Comparison of ENCODE assay signal across 7 mouse cellular contexts in genomic region chr7:39518362-39518761, GRCm38 (mm10). TPM values are rescaled to one million over a fixed set of nuclear protein-coding genes. Genes with fewer than 3 reads are reported as not detected.
DNase-seq lines count a peak whose midpoint lies in the region; ATAC-seq and TF ChIP-seq lines count a peak whose summit lies in the region.

No protein-coding gene starts in this region.

- TF ChIP-seq CTCF in stomach, postnatal 0 days (IDR thresholded peaks at IDR 0.05; ENCODE audit: low read depth) = no peak

- H3K27me3 ChIP-seq in embryonic facial prominence, embryonic 10.5 days (replicated peaks; ENCODE audit: low read depth, poor library complexity, severe bottlenecking) = no peaks in the 10 kb centered on the region
- no peaks in the 10 kb centered on the region for H3K27me3 ChIP-seq in stomach, postnatal 0 days (ENCODE audit: control insufficient read depth, insufficient read depth, low read length)

- 88% methylated on average over 12 of the region's 12 CpGs for WGBS in embryonic facial prominence, embryonic 10.5 days
- WGBS in stomach, postnatal 0 days = 75% methylated on average over 12 of the region's 12 CpGs

- H3K27ac ChIP-seq in embryonic facial prominence, embryonic 10.5 days (replicated peaks) = peak overlapping the region; percentile 97
- H3K27ac ChIP-seq in stomach, postnatal 0 days (replicated peaks) = no peak overlapping the region

- H3K36me3 ChIP-seq in embryonic facial prominence, embryonic 10.5 days (replicated peaks) = 0 out of 2 replicates have a peak, but pooled peaks cover 3% of the 10 kb centered on the region
- no peaks in the 10 kb centered on the region for H3K36me3 ChIP-seq in stomach, postnatal 0 days (ENCODE audit: control insufficient read depth, insufficient read depth, low read length)

- no peak for ATAC-seq in stomach, postnatal 0 days (ENCODE audit: low FRiP score, low TSS enrichment)

- H3K4me1 ChIP-seq in embryonic facial prominence, embryonic 10.5 days = no peaks in the 10 kb centered on the region
- no peaks in the 10 kb centered on the region for H3K4me1 ChIP-seq in stomach, postnatal 0 days (replicated peaks; ENCODE audit: control insufficient read depth, insufficient read depth)

- H3K4me3 ChIP-seq in embryonic facial prominence, embryonic 10.5 days = peak overlapping the region; percentile 72
- peak overlapping the region; percentile 46; the same call in 1 of the 2 replicates for H3K4me3 ChIP-seq in stomach, postnatal 0 days (ENCODE audit: low read depth, low read length)

- 0 out of 2 replicates have a peak, but pooled peaks cover 3% of the 10 kb centered on the region for H3K9me3 ChIP-seq in embryonic facial prominence, embryonic 10.5 days
- H3K9me3 ChIP-seq in stomach, postnatal 0 days (ENCODE audit: control insufficient read depth, low read length) = no peaks in the 10 kb centered on the region

- intact Hi-C loops in heart, postnatal 25 days (cut with DNase I) = loop anchor here (5.0 to 10.0 kb wide), 2 partner anchors 34 to 64 kb away; no protein-coding TSS in a partner anchor

- peak overlapping the region; percentile 39 for H3K4me2 ChIP-seq in stomach, postnatal 0 days (replicated peaks; ENCODE audit: low read depth)

- TF ChIP-seq EP300 in stomach, postnatal 0 days (optimal IDR thresholded peaks at IDR 0.05) = no peak

- peak; percentile 5 to 10 for DNase-seq in urinary bladder, postnatal 36 days (ENCODE audit: low spot score in 2 of 2)
- no peak for DNase-seq in urinary bladder, postnatal 25 days (ENCODE audit: low spot score)
- DNase-seq in embryonic facial prominence, embryonic 10.5 days (ENCODE audit: low spot score) = peak; percentile 12
- DNase-seq in heart, postnatal 25 days (ENCODE audit: low spot score) = peak; percentile 1
- DNase-seq in layer of hippocampus, postnatal 14 days (ENCODE audit: low spot score in 2 of 2) = peak; percentile 3 to 8
- DNase-seq in lung, postnatal 36 days = peak; percentile 37
- DNase-seq in stomach, postnatal 0 days (ENCODE audit: low spot score) = peak; percentile 21

- no peak overlapping the region for H3K9ac ChIP-seq in stomach, postnatal 0 days (ENCODE audit: low read length)

RNA-seq across cellular contexts. Expression of gene Zfp619, which starts 0.8 kb away (rescaled TPM):
- 2.5 and 2.8 TPM in 2 replicates for polyA plus RNA-seq in embryonic facial prominence, embryonic 10.5 days (2016; fragmentation: Nextera tagmentation; extraction: Ambion mirVana)
- total RNA-seq in heart, postnatal 25 days (2021) = 1 to 10 TPM; 1.8 to 2.2 TPM
- 1 to 10 TPM; 3.7 to 4.0 TPM for total RNA-seq in layer of hippocampus, postnatal 14 days (2021)
- polyA plus RNA-seq in stomach, postnatal 0 days (2015; fragmentation: Nextera tagmentation; extraction: Ambion mirVana) = 0.50 and 0.62 TPM in 2 replicates
